Mouse (Mus musculus) liver, adult 2 months (tissue): ENCODE measurements around the gene Etnk2.

Source experiments
- CTCF ChIP-seq: fragments of 200-500 bp; IDR thresholded peaks from 2 replicates; pipeline ENCODE4 v1.5.1; 2011; ENCODE audit warnings: low read depth, low read length, control low read depth
- POLR2A ChIP-seq: fragments of 200-500 bp; IDR thresholded peaks from 2 replicates; pipeline ENCODE4 v1.6.1; 2011; ENCODE audit warnings: low read length, control low read depth; ENCODE audit not compliant: insufficient read depth; ENCODE audit errors: extremely low read depth

DNA sequence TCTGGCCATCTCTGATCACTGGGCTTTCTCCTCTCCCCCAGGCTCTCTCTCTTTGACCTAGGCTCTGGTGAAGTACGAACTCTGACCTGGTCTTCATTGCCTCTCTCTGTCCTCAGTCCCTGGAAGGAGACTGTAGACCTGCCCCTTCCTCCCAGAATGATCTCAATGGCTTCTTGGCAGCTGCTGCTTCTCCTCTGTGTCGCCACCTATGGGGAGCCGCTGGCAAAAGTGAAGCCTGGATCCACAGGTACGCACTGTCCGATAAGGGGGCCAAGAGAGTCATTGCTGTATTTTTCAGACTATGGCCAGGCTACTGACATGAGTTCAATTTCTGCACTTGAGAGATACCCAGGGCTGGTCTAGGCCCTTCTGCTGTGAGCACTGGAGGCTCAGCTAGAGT, 36.3 kb upstream of the Etnk2 start:
- TF ChIP-seq CTCF (0 out of 2 replicates have a peak, but pooled peaks have one; percentile 7), POLR2A (no peak)
